ENCODE assay signal across 31 mouse cellular contexts in the genomic region with DNA sequence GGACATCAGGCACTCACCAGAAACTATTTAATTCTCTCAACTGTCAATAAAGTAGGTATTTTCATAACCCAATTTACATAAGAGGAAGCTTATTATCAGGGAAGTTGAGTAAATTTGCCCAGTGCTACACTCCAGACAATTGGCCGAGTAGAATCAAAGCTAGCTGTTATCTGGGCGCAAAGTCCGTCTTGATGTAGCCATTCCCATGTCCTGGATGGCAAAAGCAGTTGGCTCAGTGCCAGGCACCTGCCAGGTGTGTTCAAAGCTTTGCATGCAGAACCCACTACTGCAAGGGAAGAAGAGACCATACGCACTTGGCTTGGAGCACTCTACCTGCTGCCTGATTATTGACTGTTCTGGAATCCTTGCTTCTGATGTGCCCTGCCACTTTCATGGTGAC. TPM values are rescaled to one million over a fixed set of nuclear protein-coding genes. Genes with fewer than 3 reads are reported as not detected.
A peak's percentile ranks its signal among the peaks of the same experiment; 100 is the strongest.
DNase-seq lines count a peak whose midpoint lies in the region; ATAC-seq lines count a peak whose summit lies in the region.
"Had no signal": no experiment of that assay in that cellular context is flagged by ENCODE, and none has a peak within 500 bp of the region (broad histone marks: within the 10 kb centered on the region; RNA-seq: fewer than 3 reads in every experiment).

No protein-coding gene starts in this region.

- no peaks in the 10 kb centered on the region for H3K9me3 ChIP-seq in liver, embryonic 12.5 days (replicated peaks)
- H3K9me3 ChIP-seq in intestine, embryonic 15.5 days = no peaks in the 10 kb centered on the region
- no peaks in the 10 kb centered on the region for H3K9me3 ChIP-seq in liver, embryonic 16.5 days (replicated peaks; ENCODE audit: control insufficient read depth, low read length)
- H3K9me3 ChIP-seq in stomach, embryonic 16.5 days (replicated peaks; ENCODE audit: control insufficient read depth, low read length) = no peaks in the 10 kb centered on the region
- no peaks in the 10 kb centered on the region for H3K9me3 ChIP-seq in forebrain, embryonic 16.5 days (ENCODE audit: control insufficient read depth, low read length)
- H3K9me3 ChIP-seq: embryonic facial prominence, embryonic 12.5 days; heart, embryonic 13.5 days; hindbrain, embryonic 15.5 days; liver, embryonic 13.5 days; lung, embryonic 15.5 days had no signal

- no peak overlapping the region for H3K9ac ChIP-seq in liver, embryonic 12.5 days
- H3K9ac ChIP-seq in intestine, embryonic 15.5 days = no peak overlapping the region
- no peak overlapping the region for H3K9ac ChIP-seq in liver, embryonic 16.5 days (ENCODE audit: low read depth, low read length)
- H3K9ac ChIP-seq in stomach, embryonic 16.5 days (ENCODE audit: low read length) = no peak overlapping the region
- H3K9ac ChIP-seq in forebrain, embryonic 16.5 days (replicated peaks; ENCODE audit: low read depth, low read length) = no peak overlapping the region
- H3K9ac ChIP-seq: embryonic facial prominence, embryonic 12.5 days; heart, embryonic 13.5 days; hindbrain, embryonic 15.5 days; liver, embryonic 13.5 days; lung, embryonic 15.5 days had no signal

- no peak overlapping the region for H3K4me2 ChIP-seq in liver, embryonic 12.5 days
- H3K4me2 ChIP-seq in intestine, embryonic 15.5 days (replicated peaks) = 0 out of 2 replicates have a peak overlapping the region, but pooled peaks have one; percentile 14
- no peak overlapping the region for H3K4me2 ChIP-seq in liver, embryonic 16.5 days (ENCODE audit: low read depth, low read length)
- no peak overlapping the region for H3K4me2 ChIP-seq in stomach, embryonic 16.5 days (ENCODE audit: low read depth, low read length)
- H3K4me2 ChIP-seq in forebrain, embryonic 16.5 days (ENCODE audit: low read length) = no peak overlapping the region
- H3K4me2 ChIP-seq: embryonic facial prominence, embryonic 12.5 days; heart, embryonic 13.5 days; hindbrain, embryonic 15.5 days; liver, embryonic 13.5 days; lung, embryonic 15.5 days; midbrain, embryonic 11.5 days had no signal

- no peak for ATAC-seq in liver, embryonic 12.5 days
- peak; percentile 93 for ATAC-seq in intestine, embryonic 15.5 days
- peak; percentile 37 for ATAC-seq in liver, embryonic 16.5 days (ENCODE audit: low read depth)
- ATAC-seq in stomach, embryonic 16.5 days (ENCODE audit: insufficient read depth, low FRiP score) = peak; percentile 91
- no peak for ATAC-seq in forebrain, embryonic 16.5 days
- ATAC-seq: forebrain, embryonic 14.5 days; midbrain, embryonic 16.5 days; Patski had no signal

- H3K36me3 ChIP-seq in liver, embryonic 12.5 days = peaks cover 32% of the 10 kb centered on the region
- H3K36me3 ChIP-seq in intestine, embryonic 15.5 days = peaks cover 17% of the 10 kb centered on the region
- peaks cover 11% of the 10 kb centered on the region for H3K36me3 ChIP-seq in liver, embryonic 16.5 days (ENCODE audit: control insufficient read depth, insufficient read depth)
- peaks cover 13% of the 10 kb centered on the region for H3K36me3 ChIP-seq in stomach, embryonic 16.5 days (ENCODE audit: control insufficient read depth, insufficient read depth, low read length)
- H3K36me3 ChIP-seq in forebrain, embryonic 16.5 days (ENCODE audit: control insufficient read depth, insufficient read depth) = peaks cover 15% of the 10 kb centered on the region

- no peak overlapping the region for H3K27ac ChIP-seq in liver, embryonic 12.5 days
- H3K27ac ChIP-seq in intestine, embryonic 15.5 days = peak overlapping the region; percentile 25; the same call in 1 of the 2 replicates
- H3K27ac ChIP-seq in liver, embryonic 16.5 days (ENCODE audit: low read length) = no peak overlapping the region
- peak overlapping the region; percentile 10; the same call in 1 of the 2 replicates for H3K27ac ChIP-seq in stomach, embryonic 16.5 days (ENCODE audit: low read length)
- no peak overlapping the region for H3K27ac ChIP-seq in forebrain, embryonic 16.5 days (ENCODE audit: low read length)
- H3K27ac ChIP-seq: embryonic facial prominence, embryonic 12.5 days; gastrocnemius, adult 2 months; heart, adult 2 months; heart, embryonic 13.5 days; hindbrain, embryonic 15.5 days; liver, embryonic 13.5 days; lung, embryonic 15.5 days had no signal

- no peaks in the 10 kb centered on the region for H3K27me3 ChIP-seq in liver, embryonic 12.5 days (replicated peaks)
- H3K27me3 ChIP-seq in intestine, embryonic 15.5 days (replicated peaks) = no peaks in the 10 kb centered on the region
- H3K27me3 ChIP-seq in liver, embryonic 16.5 days (ENCODE audit: control insufficient read depth, insufficient read depth, low read depth, low read length) = no peaks in the 10 kb centered on the region
- H3K27me3 ChIP-seq in stomach, embryonic 16.5 days (ENCODE audit: control insufficient read depth, insufficient read depth, low read length) = no peaks in the 10 kb centered on the region
- H3K27me3 ChIP-seq in forebrain, embryonic 16.5 days (replicated peaks; ENCODE audit: control insufficient read depth, insufficient read depth, low read length) = no peaks in the 10 kb centered on the region
- H3K27me3 ChIP-seq: embryonic facial prominence, embryonic 12.5 days; heart, embryonic 13.5 days; hindbrain, embryonic 15.5 days; liver, embryonic 13.5 days; lung, embryonic 15.5 days; Patski had no signal

- H3K4me1 ChIP-seq in liver, embryonic 12.5 days = peaks cover 7% of the 10 kb centered on the region
- H3K4me1 ChIP-seq in intestine, embryonic 15.5 days (replicated peaks) = 0 out of 2 replicates have a peak, but pooled peaks cover under 1% of the 10 kb centered on the region
- H3K4me1 ChIP-seq in liver, embryonic 16.5 days (ENCODE audit: control insufficient read depth, low read depth, low read length) = peaks cover 3% of the 10 kb centered on the region; the same call in 1 of the 2 replicates
- peaks cover under 1% of the 10 kb centered on the region; the same call in 1 of the 2 replicates for H3K4me1 ChIP-seq in stomach, embryonic 16.5 days (ENCODE audit: control insufficient read depth, insufficient read depth, low read length)
- no peaks in the 10 kb centered on the region for H3K4me1 ChIP-seq in forebrain, embryonic 16.5 days (replicated peaks; ENCODE audit: control insufficient read depth, insufficient read depth, low read length)
- H3K4me1 ChIP-seq: hindbrain, embryonic 15.5 days had no signal

- 79% methylated on average over 4 of the region's 4 CpGs for WGBS in liver, embryonic 12.5 days (ENCODE audit: insufficient replicate concordance)
- 60% methylated on average over 4 of the region's 4 CpGs for WGBS in intestine, embryonic 15.5 days
- 56% methylated on average over 4 of the region's 4 CpGs for WGBS in liver, embryonic 16.5 days (ENCODE audit: insufficient replicate concordance)
- WGBS in stomach, embryonic 16.5 days = 65% methylated on average over 4 of the region's 4 CpGs
- 85% methylated on average over 4 of the region's 4 CpGs for WGBS in forebrain, embryonic 16.5 days

- DNase-seq in liver = peak; percentile 40
- DNase-seq in urinary bladder, postnatal 36 days (ENCODE audit: low spot score in 2 of 2) = no peak
- DNase-seq: adrenal gland, postnatal 14 days; cerebellum, adult 11 months; cerebellum, adult 9-10 months; cerebellum, postnatal 36 days; gastrocnemius, adult 2 months; gastrocnemius, postnatal 36 days; heart, adult 2 months; heart, postnatal 10 days; kidney, adult 11 months; kidney, postnatal 4 days; layer of hippocampus, postnatal 36 days; liver, embryonic 13.5 days; lung, postnatal 36 days; right cerebral cortex, adult 18-20 months; thymus, postnatal 4 days had no signal

- H3K4me3 ChIP-seq in liver, embryonic 12.5 days = no peak overlapping the region
- H3K4me3 ChIP-seq in intestine, embryonic 15.5 days (replicated peaks) = no peak overlapping the region
- H3K4me3 ChIP-seq in liver, embryonic 16.5 days (ENCODE audit: low read depth, low read length) = no peak overlapping the region
- no peak overlapping the region for H3K4me3 ChIP-seq in stomach, embryonic 16.5 days (replicated peaks; ENCODE audit: low read length)
- H3K4me3 ChIP-seq in forebrain, embryonic 16.5 days (replicated peaks; ENCODE audit: low read length) = no peak overlapping the region
- H3K4me3 ChIP-seq: embryonic facial prominence, embryonic 12.5 days; gastrocnemius, adult 2 months; heart, adult 2 months; heart, embryonic 13.5 days; hindbrain, embryonic 15.5 days; liver, embryonic 13.5 days; lung, embryonic 15.5 days had no signal

RNA-seq across cellular contexts. Expression of a gene that starts 6.8 kb away (rescaled TPM):
- polyA plus RNA-seq in liver, embryonic 12.5 days (2016; fragmentation: Nextera tagmentation; extraction: Ambion mirVana) = 147 and 151 TPM in 2 replicates
- 113 and 122 TPM in 2 replicates for polyA plus RNA-seq in intestine, embryonic 15.5 days (2015; fragmentation: Nextera tagmentation; extraction: Ambion mirVana)
- 92.9 and 99.1 TPM in 2 replicates for polyA plus RNA-seq in liver, embryonic 16.5 days (2015; fragmentation: Nextera tagmentation; extraction: Ambion mirVana)
- polyA plus RNA-seq in stomach, embryonic 16.5 days (2015; fragmentation: Nextera tagmentation; extraction: Ambion mirVana) = 100 and 103 TPM in 2 replicates
- polyA plus RNA-seq in forebrain, embryonic 16.5 days (2015; fragmentation: Nextera tagmentation; extraction: Ambion mirVana) = 46.2 and 54.4 TPM in 2 replicates

RNA-seq across cellular contexts. Expression of a gene that starts 19.6 kb away (rescaled TPM):
- polyA plus RNA-seq in liver, embryonic 12.5 days (2016; fragmentation: Nextera tagmentation; extraction: Ambion mirVana) = 58.4 and 60.8 TPM in 2 replicates
- 112 and 121 TPM in 2 replicates for polyA plus RNA-seq in intestine, embryonic 15.5 days (2015; fragmentation: Nextera tagmentation; extraction: Ambion mirVana)
- polyA plus RNA-seq in liver, embryonic 16.5 days (2015; fragmentation: Nextera tagmentation; extraction: Ambion mirVana) = 44.8 and 45.5 TPM in 2 replicates
- polyA plus RNA-seq in stomach, embryonic 16.5 days (2015; fragmentation: Nextera tagmentation; extraction: Ambion mirVana) = 112 and 120 TPM in 2 replicates
- 161 and 170 TPM in 2 replicates for polyA plus RNA-seq in forebrain, embryonic 16.5 days (2015; fragmentation: Nextera tagmentation; extraction: Ambion mirVana)

RNA-seq across cellular contexts. Expression of a gene that starts 19.7 kb away (rescaled TPM):
- 20.3 and 21.4 TPM in 2 replicates for polyA plus RNA-seq in liver, embryonic 12.5 days (2016; fragmentation: Nextera tagmentation; extraction: Ambion mirVana)
- 12.2 and 14.4 TPM in 2 replicates for polyA plus RNA-seq in intestine, embryonic 15.5 days (2015; fragmentation: Nextera tagmentation; extraction: Ambion mirVana)
- 10.5 and 11.1 TPM in 2 replicates for polyA plus RNA-seq in liver, embryonic 16.5 days (2015; fragmentation: Nextera tagmentation; extraction: Ambion mirVana)
- 11.8 and 16.2 TPM in 2 replicates for polyA plus RNA-seq in stomach, embryonic 16.5 days (2015; fragmentation: Nextera tagmentation; extraction: Ambion mirVana)
- 8.8 and 9.2 TPM in 2 replicates for polyA plus RNA-seq in forebrain, embryonic 16.5 days (2015; fragmentation: Nextera tagmentation; extraction: Ambion mirVana)

RNA-seq across cellular contexts. Expression of a gene that starts 33.5 kb away (rescaled TPM):
- 0.05 TPM in 1 of 2 replicates, not detected in the other for polyA plus RNA-seq in liver, embryonic 12.5 days (2016; fragmentation: Nextera tagmentation; extraction: Ambion mirVana)
- 4.8 and 6.2 TPM in 2 replicates for polyA plus RNA-seq in intestine, embryonic 15.5 days (2015; fragmentation: Nextera tagmentation; extraction: Ambion mirVana)
- not detected in 2 replicates for polyA plus RNA-seq in liver, embryonic 16.5 days (2015; fragmentation: Nextera tagmentation; extraction: Ambion mirVana)
- 28.5 and 39.9 TPM in 2 replicates for polyA plus RNA-seq in stomach, embryonic 16.5 days (2015; fragmentation: Nextera tagmentation; extraction: Ambion mirVana)
- 0.37 and 1.7 TPM in 2 replicates for polyA plus RNA-seq in forebrain, embryonic 16.5 days (2015; fragmentation: Nextera tagmentation; extraction: Ambion mirVana)
- polyA plus RNA-seq: embryonic facial prominence, embryonic 12.5 days; heart, embryonic 13.5 days; limb, embryonic 11.5 days; liver, embryonic 13.5 days; Patski had no signal

RNA-seq across cellular contexts. Expression of a gene that starts 50.8 kb away (rescaled TPM):
- 562 and 614 TPM in 2 replicates for polyA plus RNA-seq in liver, embryonic 12.5 days (2016; fragmentation: Nextera tagmentation; extraction: Ambion mirVana)
- polyA plus RNA-seq in intestine, embryonic 15.5 days (2015; fragmentation: Nextera tagmentation; extraction: Ambion mirVana) = 907 and 931 TPM in 2 replicates
- polyA plus RNA-seq in liver, embryonic 16.5 days (2015; fragmentation: Nextera tagmentation; extraction: Ambion mirVana) = 389 and 415 TPM in 2 replicates
- polyA plus RNA-seq in stomach, embryonic 16.5 days (2015; fragmentation: Nextera tagmentation; extraction: Ambion mirVana) = 620 and 676 TPM in 2 replicates
- 530 and 550 TPM in 2 replicates for polyA plus RNA-seq in forebrain, embryonic 16.5 days (2015; fragmentation: Nextera tagmentation; extraction: Ambion mirVana)

Comparison
In these comparisons a context has a peak if more than half of its experiments do, and no peak if none do; other contexts are left out.
1. ATAC-seq: peak in intestine, embryonic 15.5 days (single experiment), liver, embryonic 16.5 days (single experiment) and stomach, embryonic 16.5 days (single experiment); none in liver, embryonic 12.5 days (single experiment) and forebrain, embryonic 16.5 days (single experiment).
2. H3K27ac ChIP-seq: peak in intestine, embryonic 15.5 days (single experiment) and stomach, embryonic 16.5 days (single experiment); none in liver, embryonic 12.5 days (single experiment), liver, embryonic 16.5 days (single experiment) and forebrain, embryonic 16.5 days (single experiment).